Mouse (Mus musculus) forebrain, embryonic 15.5 days (tissue): ENCODE results near the gene Lrp3. TPM values are rescaled to one million over a fixed set of nuclear protein-coding genes. Genes with fewer than 3 reads are reported as not detected.

Experiments
- ATAC-seq: fragments of 200-750 bp; cut with Nextera tagmentation; replicated peaks from 2 replicates; pipeline ENCODE4 v1.8.0; 2017; ENCODE audit warnings: mild to moderate bottlenecking, moderate TSS enrichment, moderate library complexity
- H3K27ac ChIP-seq: fragments of 300-500 bp; sonication (generic); replicated peaks from 2 replicates; pipeline ENCODE4 v1.5.1; 2015; ENCODE audit warnings: mild to moderate bottlenecking, inconsistent platforms
- H3K27me3 ChIP-seq: fragments of 300-500 bp; sonication (generic); 2 replicates; pipeline ENCODE4 v1.6.1; 2015; ENCODE audit warnings: inconsistent platforms
- H3K36me3 ChIP-seq: fragments of 300-500 bp; sonication (generic); 2 replicates; pipeline ENCODE4 v1.6.1; 2015; ENCODE audit warnings: mild to moderate bottlenecking, inconsistent platforms
- H3K4me1 ChIP-seq: fragments of 300-500 bp; sonication (generic); 2 replicates; pipeline ENCODE4 v1.6.1; 2015; ENCODE audit warnings: inconsistent platforms
- H3K4me2 ChIP-seq: fragments of 300-500 bp; sonication (generic); replicated peaks from 2 replicates; pipeline ENCODE4 v1.6.1; 2015; ENCODE audit warnings: mild to moderate bottlenecking, inconsistent platforms
- H3K4me3 ChIP-seq: fragments of 300-500 bp; sonication (generic); 2 replicates; pipeline ENCODE4 v1.5.1; 2015; ENCODE audit warnings: mild to moderate bottlenecking, inconsistent platforms
- H3K9ac ChIP-seq: fragments of 300-500 bp; sonication (generic); replicated peaks from 2 replicates; pipeline ENCODE4 v1.6.1; 2015; ENCODE audit warnings: mild to moderate bottlenecking, inconsistent platforms
- H3K9me3 ChIP-seq: fragments of 300-500 bp; sonication (generic); 2 replicates; pipeline ENCODE4 v1.6.1; 2016; ENCODE audit warnings: inconsistent platforms
- WGBS: fragments of 180-500 bp; shearing (Covaris S2); methylation state at CpG from one replicate; pipeline ENCODE4 v1.1.7; 2015; ENCODE audit warnings: mixed read lengths; 5-methylcytosine and 5-hydroxymethylcytosine counted together
- polyA plus RNA-seq: library from polyadenylated mRNA; unstranded; fragments of >200 nt; fragmentation: Nextera tagmentation; extraction: Ambion mirVana; gene quantifications from 2 replicates; pipeline ENCODE4 v1.2.1, GENCODE M21; 2015

The Lrp3 gene
- polyA plus RNA-seq, 1 experiment from 2014 or later: 26.4 TPM

DNA sequence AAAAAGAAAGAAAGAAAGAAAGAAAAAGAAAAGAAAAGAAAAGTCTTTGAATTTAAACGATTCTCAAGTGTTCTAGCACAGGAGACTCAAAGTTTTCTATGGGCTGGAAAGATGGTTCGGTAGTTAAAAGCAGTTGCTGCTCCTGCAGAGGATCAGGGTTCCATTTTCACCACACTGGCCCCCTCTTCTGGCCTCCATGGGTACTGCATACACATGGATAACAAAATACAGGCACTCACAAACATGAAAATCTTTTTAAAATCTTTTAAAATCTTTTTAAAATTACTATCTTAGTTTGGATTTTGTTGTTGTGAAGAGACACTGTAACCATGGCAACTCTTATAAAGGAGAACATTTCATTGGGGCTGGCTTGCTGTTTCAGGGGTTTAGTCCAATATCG lies 15.0 kb upstream of the Lrp3 start:
- Histone ChIP-seq H3K4me3 (no peak overlapping the region), H3K36me3 (no peaks in the 10 kb centered on the region), H3K9me3 (no peaks in the 10 kb centered on the region), H3K9ac (no peak overlapping the region), H3K4me2 (no peak overlapping the region), H3K27me3 (no peaks in the 10 kb centered on the region), H3K4me1 (peaks cover 10% of the 10 kb centered on the region; the same call in 1 of the 2 replicates), H3K27ac (no peak overlapping the region)
- no peak for ATAC-seq
- 74% methylated on average over 3 of the region's 3 CpGs for WGBS

DNA sequence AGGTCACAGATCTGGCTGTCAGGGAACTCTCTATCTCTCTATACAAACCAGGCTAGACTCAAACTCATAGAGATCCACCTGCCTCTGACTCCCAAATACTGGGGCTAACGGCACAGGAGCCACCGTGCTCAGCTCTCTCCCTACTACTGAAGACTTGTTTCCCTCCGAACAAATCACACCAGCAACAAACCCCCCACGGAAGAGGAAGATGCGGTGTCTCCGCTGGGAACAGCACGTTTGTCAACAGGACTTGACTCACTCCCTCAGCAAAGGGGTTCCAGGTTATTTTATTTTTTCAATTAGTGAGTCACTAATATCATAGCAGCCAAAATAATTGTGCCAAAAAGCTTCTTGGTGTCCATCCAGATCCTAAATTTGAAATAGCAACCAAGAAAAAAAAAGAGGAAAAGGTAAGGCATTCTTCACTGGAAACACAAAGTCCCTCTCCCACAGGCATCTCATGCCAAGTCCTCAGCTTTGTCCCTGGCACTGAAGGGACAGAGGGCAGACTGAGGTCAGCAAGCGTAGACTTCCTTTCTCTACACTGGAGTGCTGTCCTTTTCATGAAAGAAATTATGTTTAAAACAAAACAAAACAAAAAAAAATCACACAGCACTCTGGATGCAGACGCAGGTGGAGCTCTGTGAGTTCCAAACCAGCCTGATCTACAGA lies 5.5 kb upstream of the Lrp3 start:
- no peak overlapping the region for H3K27ac ChIP-seq
- H3K9ac ChIP-seq: no peak overlapping the region
- H3K36me3 ChIP-seq: no peaks in the 10 kb centered on the region
- no peaks in the 10 kb centered on the region for H3K9me3 ChIP-seq
- no peak overlapping the region for H3K4me3 ChIP-seq
- H3K4me1 ChIP-seq: peaks cover 3% of the 10 kb centered on the region; the same call in 1 of the 2 replicates
- no peaks in the 10 kb centered on the region for H3K27me3 ChIP-seq
- 74% methylated on average over 9 of the region's 9 CpGs for WGBS
- ATAC-seq: no peak
- no peak overlapping the region for H3K4me2 ChIP-seq

DNA sequence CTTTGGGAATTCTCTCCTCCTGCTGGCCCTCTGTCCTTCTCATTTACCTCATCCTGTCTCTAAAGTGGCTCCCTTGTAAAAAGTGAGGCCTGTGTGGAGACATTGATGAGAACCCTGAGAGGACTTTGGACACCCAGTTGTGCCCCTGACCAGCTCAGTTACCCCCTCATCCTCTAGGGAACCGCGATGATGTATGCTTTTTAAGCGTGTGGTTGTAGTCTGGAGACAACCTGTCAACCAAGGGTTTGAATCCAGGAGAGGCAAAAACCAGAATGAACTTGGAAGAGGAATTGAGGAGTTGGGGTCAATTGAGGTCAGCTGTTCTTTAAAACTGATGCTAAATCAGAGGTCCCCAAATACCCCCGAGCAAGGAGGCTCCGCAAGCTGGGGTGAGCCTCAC lies 433 bp upstream of the Lrp3 start:
- WGBS: 33% methylated on average over 5 of the region's 5 CpGs
- ATAC-seq: peak; percentile 6; the same call in 1 of the 2 replicates
- Histone ChIP-seq H3K4me1 (peaks cover 22% of the 10 kb centered on the region), H3K9ac (peak overlapping the region; percentile 97), H3K9me3 (no peaks in the 10 kb centered on the region), H3K4me2 (peak overlapping the region; percentile 77), H3K36me3 (peaks cover 8% of the 10 kb centered on the region), H3K4me3 (peak overlapping the region; percentile 90), H3K27me3 (no peaks in the 10 kb centered on the region), H3K27ac (peak overlapping the region; percentile 91)

DNA sequence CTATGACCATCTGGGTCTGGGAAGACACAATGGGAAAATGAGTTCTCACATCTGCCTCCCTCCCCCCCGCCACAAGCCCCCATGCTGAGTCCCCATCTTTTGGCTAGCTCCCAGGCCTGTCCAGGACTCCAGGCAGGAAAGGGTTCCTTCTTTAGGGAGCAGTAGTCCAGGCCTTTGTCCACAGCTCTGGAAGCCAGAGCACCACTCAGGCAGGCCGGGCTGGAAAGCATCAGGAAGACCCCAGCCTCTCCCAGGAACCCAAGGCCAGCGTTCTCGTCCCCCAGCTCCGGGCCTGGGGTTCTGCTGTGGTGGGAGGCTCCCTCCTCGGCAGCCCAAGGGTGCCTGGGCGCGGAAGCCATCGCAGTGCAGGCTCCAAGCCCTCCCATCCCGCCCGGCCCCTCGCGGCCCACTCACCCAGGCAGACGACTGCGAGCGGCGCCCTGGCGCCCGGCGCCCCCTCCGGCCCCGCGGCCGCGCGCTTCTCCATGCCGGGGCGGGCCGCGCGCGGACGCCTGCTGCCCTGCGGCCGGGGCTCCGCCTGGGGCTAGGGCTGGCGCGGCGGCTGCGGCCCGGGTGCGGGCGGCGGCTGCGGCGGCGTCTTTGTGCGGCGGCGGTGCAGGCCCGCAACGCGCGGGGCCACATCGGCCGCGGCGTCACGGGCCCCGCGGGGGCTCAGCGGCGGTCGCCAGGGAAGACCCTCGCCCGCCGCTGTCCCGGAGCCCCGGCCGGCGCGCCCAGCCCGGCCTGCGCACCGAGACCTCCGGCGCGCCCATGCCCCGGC lies 666 bp downstream of the Lrp3 start:
- Histone ChIP-seq H3K4me3 (peak overlapping the region; percentile 90), H3K4me2 (peak overlapping the region; percentile 77), H3K36me3 (peaks cover 19% of the 10 kb centered on the region), H3K9ac (peak overlapping the region; percentile 97), H3K9me3 (no peaks in the 10 kb centered on the region), H3K27me3 (no peaks in the 10 kb centered on the region), H3K4me1 (peaks cover 22% of the 10 kb centered on the region), H3K27ac (peak overlapping the region; percentile 91)
- under 1% methylated on average over 54 of the region's 79 CpGs for WGBS
- ATAC-seq: peak; percentile 51

DNA sequence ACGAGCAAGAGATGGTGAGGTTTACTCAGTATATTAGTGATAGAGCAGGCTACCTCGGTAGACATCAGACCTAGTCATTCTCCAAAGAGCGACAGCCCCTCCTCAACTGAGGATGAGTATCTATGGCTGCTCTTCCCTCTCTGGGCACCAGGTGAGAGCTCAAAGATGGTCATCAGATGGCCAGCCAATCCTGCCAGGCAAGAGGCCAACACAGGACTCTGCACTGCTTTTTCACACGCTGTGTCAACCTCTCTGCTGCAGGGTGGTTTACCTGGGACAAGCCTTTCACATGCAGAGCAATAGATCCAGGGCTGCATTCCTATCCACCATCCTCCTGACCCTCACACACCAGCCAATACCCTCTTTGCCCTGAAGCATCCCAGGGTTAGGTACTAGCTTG lies 3.5 kb downstream of the Lrp3 start:
- Histone ChIP-seq H3K4me3 (no peak overlapping the region), H3K4me1 (peaks cover 22% of the 10 kb centered on the region), H3K27ac (no peak overlapping the region), H3K9ac (no peak overlapping the region), H3K36me3 (peaks cover 41% of the 10 kb centered on the region), H3K27me3 (no peaks in the 10 kb centered on the region), H3K4me2 (no peak overlapping the region), H3K9me3 (no peaks in the 10 kb centered on the region)
- no peak for ATAC-seq
- 92% methylated on average over 4 of the region's 4 CpGs for WGBS

DNA sequence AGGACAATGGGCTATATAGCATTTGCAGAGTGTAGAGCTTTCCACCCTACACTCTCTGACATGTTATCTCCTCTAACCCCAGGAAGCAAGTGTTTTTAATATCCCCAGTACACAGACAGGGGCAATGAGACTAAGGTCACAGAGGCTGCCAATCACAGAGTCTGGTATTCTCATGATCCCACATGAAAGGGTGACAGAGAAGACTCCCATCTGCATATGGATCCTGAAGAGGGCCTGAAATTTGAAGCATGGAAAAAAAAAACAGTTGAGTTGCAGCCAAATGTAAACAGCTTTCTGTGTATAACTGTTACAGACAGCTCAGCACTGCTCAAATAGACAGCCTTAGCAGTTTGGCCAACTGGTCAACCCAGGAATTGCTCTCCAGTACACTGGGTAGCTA lies 15.5 kb downstream of the Lrp3 start:
- peaks cover 57% of the 10 kb centered on the region for H3K36me3 ChIP-seq
- no peak overlapping the region for H3K9ac ChIP-seq
- H3K4me3 ChIP-seq: no peak overlapping the region
- no peaks in the 10 kb centered on the region for H3K27me3 ChIP-seq
- no peak overlapping the region for H3K4me2 ChIP-seq
- ATAC-seq: no peak
- H3K27ac ChIP-seq: no peak overlapping the region
- H3K9me3 ChIP-seq: no peaks in the 10 kb centered on the region
- no peaks in the 10 kb centered on the region for H3K4me1 ChIP-seq

DNA sequence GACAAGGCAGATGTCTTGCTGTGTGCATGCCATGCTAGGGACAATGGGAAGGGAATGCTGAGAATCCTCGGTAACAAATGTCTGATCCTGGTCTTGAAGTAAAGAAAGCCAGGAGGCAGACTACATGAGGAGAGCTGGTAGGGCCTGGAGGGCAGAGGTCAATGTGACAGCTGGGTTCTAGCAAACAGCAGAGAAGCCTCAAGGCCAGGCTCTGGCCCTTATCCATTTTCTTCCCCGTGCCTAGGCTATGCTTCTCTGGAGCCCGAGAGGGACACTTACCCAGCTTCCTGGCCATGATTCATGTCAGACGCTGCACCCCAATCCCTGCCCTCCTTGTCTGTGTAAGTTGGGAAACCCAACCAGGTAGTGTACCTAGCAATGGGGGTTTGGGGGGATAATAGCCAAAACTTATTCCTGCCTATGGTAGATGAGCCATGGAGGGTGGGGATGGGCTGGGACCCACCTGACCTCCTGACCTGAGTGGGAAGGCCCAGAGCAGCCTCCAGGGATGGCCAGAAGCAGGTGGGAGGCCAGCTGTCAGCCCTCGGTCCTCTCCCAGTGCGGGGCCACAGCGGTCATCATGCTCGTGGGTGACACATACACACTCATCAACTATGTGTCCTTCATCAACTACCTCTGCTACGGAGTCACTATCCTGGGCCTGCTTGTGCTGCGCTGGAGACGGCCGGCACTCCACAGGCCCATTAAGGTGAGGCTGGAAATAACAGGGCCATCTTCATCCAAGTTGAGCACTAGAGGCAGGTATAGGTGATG lies 16.1 kb downstream of the Lrp3 start:
- 91% methylated on average over 12 of the region's 12 CpGs for WGBS
- ATAC-seq: no peak
- H3K36me3 ChIP-seq: peaks cover 52% of the 10 kb centered on the region

DNA sequence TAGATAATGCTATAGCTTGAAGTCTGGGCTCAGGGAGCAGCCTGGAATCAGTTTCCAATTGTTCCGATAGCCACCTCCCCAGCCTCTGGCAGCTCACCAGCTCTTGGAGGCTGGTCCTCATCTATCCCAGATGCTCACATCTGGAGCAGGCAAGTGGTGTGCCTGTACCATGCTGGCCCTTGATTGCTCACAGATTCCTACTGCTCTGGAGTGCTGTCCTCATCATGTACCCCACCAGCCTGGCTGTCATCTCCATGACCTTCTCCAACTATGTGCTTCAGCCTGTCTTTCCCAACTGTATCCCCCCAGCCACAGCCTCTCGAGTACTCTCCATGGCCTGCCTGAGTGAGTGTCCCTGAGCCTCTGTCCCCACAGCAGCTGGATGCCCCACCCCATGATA lies 18.3 kb downstream of the Lrp3 start:
- no peak for ATAC-seq
- H3K27me3 ChIP-seq: no peaks in the 10 kb centered on the region

More for the DNA sequence above, 16.1 kb downstream of the Lrp3 start:
- Histone ChIP-seq H3K4me2 (no peak overlapping the region), H3K27ac (no peak overlapping the region), H3K9ac (no peak overlapping the region), H3K4me3 (no peak overlapping the region), H3K9me3 (no peaks in the 10 kb centered on the region), H3K27me3 (no peaks in the 10 kb centered on the region), H3K4me1 (no peaks in the 10 kb centered on the region)

DNA sequence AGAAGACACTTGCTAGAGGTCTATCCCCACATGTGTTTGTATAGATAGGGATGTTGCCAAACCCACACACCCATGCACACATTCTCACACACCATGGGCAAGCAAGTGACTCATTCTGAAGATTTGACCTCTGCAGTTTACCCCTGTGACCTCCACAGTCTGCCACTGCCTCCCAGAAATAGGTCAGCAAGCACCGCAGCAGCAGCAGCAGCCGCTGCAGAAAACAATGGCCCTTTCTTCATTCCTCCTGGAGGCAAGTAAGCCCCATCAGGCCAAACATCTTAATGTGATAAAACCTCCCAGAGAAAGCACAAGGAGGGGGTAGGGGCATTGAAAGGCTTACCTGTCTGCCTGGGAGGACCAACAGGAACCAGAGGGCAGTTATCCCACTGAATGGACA lies 24.0 kb downstream of the Lrp3 start:
- peaks cover 10% of the 10 kb centered on the region for H3K27me3 ChIP-seq
- peaks cover 3% of the 10 kb centered on the region for H3K4me1 ChIP-seq
- no peak overlapping the region for H3K9ac ChIP-seq
- 3% methylated on average over 2 of the region's 2 CpGs for WGBS
- no peak overlapping the region for H3K4me3 ChIP-seq
- no peak overlapping the region for H3K27ac ChIP-seq
- H3K9me3 ChIP-seq: no peaks in the 10 kb centered on the region
- no peak for ATAC-seq
- no peaks in the 10 kb centered on the region for H3K36me3 ChIP-seq
- no peak overlapping the region for H3K4me2 ChIP-seq

More for the DNA sequence above, 18.3 kb downstream of the Lrp3 start:
- Histone ChIP-seq H3K9ac (no peak overlapping the region), H3K36me3 (peaks cover 31% of the 10 kb centered on the region), H3K4me2 (no peak overlapping the region), H3K9me3 (no peaks in the 10 kb centered on the region), H3K4me3 (no peak overlapping the region), H3K27ac (no peak overlapping the region), H3K4me1 (no peaks in the 10 kb centered on the region)
- WGBS: 78% methylated on average over 2 of the region's 2 CpGs

DNA sequence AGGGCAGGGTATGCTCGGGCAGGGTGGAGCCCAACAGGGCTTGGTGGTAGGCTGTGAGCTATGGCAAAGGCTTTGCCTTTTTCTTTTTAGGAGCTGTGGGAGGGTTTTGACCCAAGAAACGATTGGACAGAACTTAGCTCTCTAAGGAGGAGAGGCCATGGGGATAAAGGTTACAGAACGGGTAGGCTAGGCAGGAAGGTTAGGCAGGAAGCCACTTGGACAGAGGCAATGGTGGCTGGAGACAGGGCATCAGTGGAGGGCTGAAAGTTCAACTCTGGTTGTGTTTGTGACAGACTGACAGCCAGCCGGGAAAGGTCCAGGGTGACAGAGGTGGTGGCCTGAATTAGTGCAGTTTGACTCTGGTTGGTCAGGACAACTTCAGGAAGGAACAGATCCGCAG lies 25.6 kb downstream of the Lrp3 start:
- no peak overlapping the region for H3K4me2 ChIP-seq
- ATAC-seq: no peak
- no peak overlapping the region for H3K9ac ChIP-seq
- no peaks in the 10 kb centered on the region for H3K9me3 ChIP-seq
- peaks cover 26% of the 10 kb centered on the region for H3K27me3 ChIP-seq
- WGBS: 70% methylated on average over 5 of the region's 5 CpGs
- H3K27ac ChIP-seq: no peak overlapping the region
- peaks cover 17% of the 10 kb centered on the region for H3K4me1 ChIP-seq
- H3K36me3 ChIP-seq: no peaks in the 10 kb centered on the region
- H3K4me3 ChIP-seq: no peak overlapping the region

DNA sequence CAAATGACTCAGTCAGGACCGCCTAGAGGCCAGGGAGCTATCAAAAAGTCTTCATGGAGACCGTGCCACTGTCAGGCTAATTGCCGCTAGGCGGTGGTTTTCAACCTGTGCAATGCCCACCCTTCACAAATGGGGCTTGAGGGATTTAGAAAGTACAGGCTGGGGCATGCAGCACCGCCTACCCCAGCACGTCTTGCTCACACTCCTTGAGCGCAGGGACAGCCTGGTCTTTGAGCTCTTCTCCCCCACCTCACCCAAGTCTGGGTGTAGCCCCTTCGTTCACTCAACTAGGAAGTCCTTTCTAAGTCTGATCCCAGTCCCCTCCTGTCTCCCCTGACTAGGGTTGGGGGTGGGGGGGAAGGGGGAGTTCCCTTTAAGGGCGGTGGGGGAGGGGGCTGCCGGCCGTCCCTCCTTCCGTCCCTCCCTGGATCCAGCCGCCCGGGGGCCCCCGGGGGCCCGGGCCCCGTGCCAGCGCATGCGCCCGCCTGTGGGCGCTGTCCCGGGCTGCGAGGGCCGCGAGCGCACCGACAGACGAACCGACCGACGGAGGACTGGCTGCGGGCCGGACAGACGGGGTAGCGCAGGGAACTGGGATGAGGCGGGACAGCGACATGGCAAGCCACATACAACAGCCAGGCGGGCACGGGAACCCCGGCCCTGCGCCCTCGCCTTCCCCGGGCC lies 29.3 kb downstream of the Lrp3 start, which contains the start of gene Slc7a10:
TSS of gene Slc7a10 (plus strand) at position 497 of the 681 bp plus-strand sequence.
- WGBS: under 1% methylated on average over 34 of the region's 43 CpGs
- H3K4me1 ChIP-seq: peaks cover 17% of the 10 kb centered on the region
- no peak within 1 kb of the TSS for H3K27ac ChIP-seq
- peak within 1 kb of the TSS; percentile 39 for H3K4me3 ChIP-seq
- H3K4me2 ChIP-seq: peak within 1 kb of the TSS; percentile 69
- H3K36me3 ChIP-seq: no peaks in the 10 kb centered on the region
- ATAC-seq: peak; percentile 44
- H3K9me3 ChIP-seq: 0 out of 2 replicates have a peak, but pooled peaks cover 4% of the 10 kb centered on the region
- peak within 1 kb of the TSS; percentile 37 for H3K9ac ChIP-seq
- peaks cover 33% of the 10 kb centered on the region for H3K27me3 ChIP-seq
